Mouse (Mus musculus) heart, embryonic 15.5 days (tissue): Measurements from ENCODE around the gene Sec24c. TPM values are rescaled to one million over a fixed set of nuclear protein-coding genes. Genes with fewer than 3 reads are reported as not detected.

Source experiments
- ATAC-seq: fragments of 200-750 bp; cut with Nextera tagmentation; replicated peaks from 2 replicates; pipeline ENCODE4 v1.8.0; 2017; ENCODE audit warnings: low read depth, moderate TSS enrichment; ENCODE audit not compliant: insufficient number of reproducible peaks, insufficient read depth, low FRiP score
- H3K27ac ChIP-seq: fragments of 300-500 bp; sonication (generic); 2 replicates; pipeline ENCODE4 v1.5.1; 2015; ENCODE audit warnings: mild to moderate bottlenecking, inconsistent platforms
- H3K27me3 ChIP-seq: fragments of 300-500 bp; sonication (generic); 2 replicates; pipeline ENCODE4 v1.6.1; 2015; ENCODE audit warnings: inconsistent platforms
- H3K36me3 ChIP-seq: fragments of 300-500 bp; sonication (generic); 2 replicates; pipeline ENCODE4 v1.6.1; 2015; ENCODE audit warnings: mild to moderate bottlenecking, inconsistent platforms
- H3K4me1 ChIP-seq: fragments of 300-500 bp; sonication (generic); replicated peaks from 2 replicates; pipeline ENCODE4 v1.6.1; 2015; ENCODE audit warnings: inconsistent platforms
- H3K4me2 ChIP-seq: fragments of 300-500 bp; sonication (generic); 2 replicates; pipeline ENCODE4 v1.6.1; 2015; ENCODE audit warnings: inconsistent platforms, mild to moderate bottlenecking, moderate library complexity
- H3K4me3 ChIP-seq: fragments of 300-500 bp; sonication (generic); 2 replicates; pipeline ENCODE4 v1.5.1; 2015; ENCODE audit warnings: mild to moderate bottlenecking, inconsistent platforms
- H3K9ac ChIP-seq: fragments of 300-500 bp; sonication (generic); 2 replicates; pipeline ENCODE4 v1.6.1; 2015; ENCODE audit warnings: mild to moderate bottlenecking, inconsistent platforms
- H3K9me3 ChIP-seq: fragments of 300-500 bp; sonication (generic); replicated peaks from 2 replicates; pipeline ENCODE4 v1.6.1; 2016; ENCODE audit warnings: inconsistent platforms
- WGBS: fragments of 180-500 bp; shearing (Covaris S2); methylation state at CpG from one replicate; pipeline ENCODE4 v1.1.7; 2015; ENCODE audit warnings: mixed read lengths; 5-methylcytosine and 5-hydroxymethylcytosine counted together
- polyA plus RNA-seq: library from polyadenylated mRNA; unstranded; fragments of >200 nt; fragmentation: Nextera tagmentation; extraction: Ambion mirVana; gene quantifications from 2 replicates; pipeline ENCODE4 v1.2.1, GENCODE M21; 2015

The Sec24c gene
- polyA plus RNA-seq, 1 experiment from 2014 or later: 57.3 TPM

DNA sequence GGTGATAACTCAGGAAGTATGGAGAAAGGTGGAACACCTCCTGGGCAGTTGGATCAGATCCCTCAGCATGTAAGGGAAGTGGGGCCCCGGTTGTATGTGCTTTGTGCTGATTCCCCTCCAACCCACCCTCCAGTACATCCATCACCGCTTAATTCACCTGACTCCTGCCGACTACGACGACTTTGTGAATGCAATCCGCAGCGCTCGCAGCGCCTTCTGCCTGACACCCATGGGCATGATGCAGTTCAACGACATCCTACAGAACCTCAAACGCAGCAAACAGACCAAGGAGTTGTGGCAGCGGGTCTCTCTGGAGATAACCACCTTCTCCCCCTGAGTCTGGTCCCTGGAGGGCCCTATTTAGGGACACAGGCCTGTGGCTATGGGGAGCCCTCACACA lies 48.9 kb downstream of the Sec24c start:
- no peak overlapping the region for H3K27ac ChIP-seq
- H3K4me3 ChIP-seq: no peak overlapping the region
- WGBS: 88% methylated on average over 12 of the region's 12 CpGs
- peaks cover 83% of the 10 kb centered on the region for H3K36me3 ChIP-seq
- H3K27me3 ChIP-seq: no peaks in the 10 kb centered on the region
- no peaks in the 10 kb centered on the region for H3K9me3 ChIP-seq
- H3K9ac ChIP-seq: no peak overlapping the region
- H3K4me2 ChIP-seq: no peak overlapping the region
- no peak for ATAC-seq
- H3K4me1 ChIP-seq: peaks cover 12% of the 10 kb centered on the region

GRCm38 (mm10) chr14:20724043-20724442 lies 49.9 kb downstream of the Sec24c start:
- Histone ChIP-seq H3K9me3 (no peaks in the 10 kb centered on the region), H3K27me3 (no peaks in the 10 kb centered on the region), H3K4me3 (no peak overlapping the region), H3K4me2 (no peak overlapping the region), H3K4me1 (peaks cover 12% of the 10 kb centered on the region), H3K9ac (no peak overlapping the region), H3K27ac (no peak overlapping the region), H3K36me3 (peaks cover 84% of the 10 kb centered on the region)
- no peak for ATAC-seq
- WGBS: 21% methylated on average over 5 of the region's 5 CpGs

DNA sequence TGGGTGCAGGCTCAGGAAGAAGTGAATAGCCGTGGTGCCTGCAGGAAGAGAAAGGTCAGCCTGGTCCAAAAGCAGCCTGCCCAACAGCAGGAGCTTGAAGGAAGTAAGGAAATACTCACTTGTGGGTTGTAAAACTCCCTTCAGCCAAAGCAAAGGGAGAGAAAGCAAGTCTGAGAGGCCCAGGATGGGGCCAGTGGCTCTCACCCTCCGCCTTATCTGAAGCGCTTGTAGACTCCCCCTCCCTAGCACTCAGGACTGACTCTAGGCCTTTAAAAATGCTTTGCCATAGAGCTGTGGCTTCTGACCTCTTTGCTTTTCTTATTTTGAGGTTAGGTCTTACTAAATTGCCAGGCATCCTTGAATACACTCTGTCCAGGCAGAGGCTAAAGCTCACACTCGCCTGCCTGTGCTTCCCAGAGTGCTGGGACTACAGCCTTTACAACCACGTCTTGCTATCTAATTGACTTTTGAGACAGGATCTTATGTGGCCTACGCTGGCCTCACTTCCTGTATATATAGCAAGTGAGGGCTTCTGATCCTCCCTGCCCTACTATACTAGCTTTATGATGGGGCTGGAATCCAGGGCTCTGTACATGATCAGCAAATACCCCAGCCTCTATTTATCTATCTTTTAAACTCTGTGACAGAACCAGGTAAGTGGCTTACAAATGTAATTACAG lies 51.7 kb downstream of the Sec24c start:
- H3K9ac ChIP-seq: no peak overlapping the region
- peaks cover 12% of the 10 kb centered on the region for H3K4me1 ChIP-seq
- H3K36me3 ChIP-seq: peaks cover 80% of the 10 kb centered on the region
- H3K27me3 ChIP-seq: no peaks in the 10 kb centered on the region
- peak overlapping the region; percentile 62 for H3K27ac ChIP-seq
- 0 out of 2 replicates have a peak overlapping the region, but pooled peaks have one; percentile 6 for H3K4me2 ChIP-seq
- no peaks in the 10 kb centered on the region for H3K9me3 ChIP-seq
- no peak for ATAC-seq
- 31% methylated on average over 6 of the region's 6 CpGs for WGBS
- no peak overlapping the region for H3K4me3 ChIP-seq

DNA sequence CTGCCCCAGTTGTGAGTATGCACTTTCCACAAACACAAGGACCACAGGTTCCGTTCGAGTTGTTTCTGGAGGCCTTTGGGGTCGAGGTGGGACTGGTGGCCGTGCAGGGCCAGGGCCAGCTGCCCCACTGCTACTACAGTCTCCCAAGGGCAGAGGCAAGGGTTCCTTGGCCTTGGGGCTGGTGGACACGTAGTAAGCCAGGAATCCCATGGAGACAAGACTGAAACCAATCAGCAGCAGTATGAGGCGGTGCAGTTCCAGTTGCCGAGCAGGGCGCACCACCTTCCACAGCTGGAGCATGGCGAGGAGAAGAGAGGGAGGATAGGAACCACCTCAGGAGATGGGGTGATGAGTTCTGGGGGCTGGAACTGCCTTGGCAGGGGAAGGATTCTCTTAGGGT lies 55.8 kb downstream of the Sec24c start:
- 84% methylated on average over 9 of the region's 9 CpGs for WGBS

DNA sequence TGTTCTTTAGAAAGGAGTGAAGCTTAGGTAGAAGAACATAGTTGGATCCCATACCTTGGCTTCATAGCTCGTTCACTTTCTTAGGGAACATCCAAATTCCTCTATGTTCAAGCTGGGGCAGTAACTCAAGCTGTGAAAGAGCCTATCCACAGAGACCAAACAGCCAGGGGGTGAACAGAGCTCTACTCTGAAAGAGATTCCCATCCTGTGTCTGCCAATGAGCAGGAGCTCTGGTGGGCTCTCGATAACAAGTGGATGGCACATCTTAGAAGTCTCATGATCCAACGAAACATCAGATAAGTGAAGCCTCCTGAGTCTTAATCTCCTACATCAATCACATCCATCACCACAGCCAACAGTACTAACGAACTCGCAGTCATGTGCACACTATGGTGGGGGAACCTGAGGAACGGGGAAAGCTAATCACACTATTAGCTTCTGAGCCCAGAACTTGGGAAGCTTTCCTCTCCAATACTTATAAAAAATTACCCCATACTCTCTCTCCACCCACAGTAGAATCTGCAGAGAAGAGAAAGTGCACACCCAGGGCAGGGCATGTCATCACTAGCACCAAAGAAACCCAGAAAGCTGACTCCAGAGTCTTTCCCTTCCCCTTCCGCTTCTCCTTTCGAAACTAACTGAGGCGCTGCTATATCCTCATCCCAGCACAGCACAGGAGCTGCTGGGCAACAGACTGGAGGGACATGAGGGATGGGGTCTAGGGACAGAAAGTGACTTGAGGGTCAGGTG lies 56.9 kb downstream of the Sec24c start:
- H3K9me3 ChIP-seq: no peaks in the 10 kb centered on the region
- H3K4me3 ChIP-seq: no peak overlapping the region
- no peaks in the 10 kb centered on the region for H3K27me3 ChIP-seq
- no peak overlapping the region for H3K27ac ChIP-seq
- no peak for ATAC-seq
- no peak overlapping the region for H3K4me2 ChIP-seq
- H3K36me3 ChIP-seq: peaks cover 41% of the 10 kb centered on the region
- WGBS: 79% methylated on average over 9 of the region's 9 CpGs
- H3K9ac ChIP-seq: no peak overlapping the region
- peaks cover 25% of the 10 kb centered on the region for H3K4me1 ChIP-seq

More for the DNA sequence above, 55.8 kb downstream of the Sec24c start:
- Histone ChIP-seq H3K9ac (no peak overlapping the region), H3K36me3 (peaks cover 40% of the 10 kb centered on the region), H3K4me1 (peaks cover 24% of the 10 kb centered on the region), H3K4me2 (no peak overlapping the region), H3K27me3 (no peaks in the 10 kb centered on the region), H3K4me3 (no peak overlapping the region), H3K9me3 (no peaks in the 10 kb centered on the region), H3K27ac (no peak overlapping the region)
- ATAC-seq: no peak

DNA sequence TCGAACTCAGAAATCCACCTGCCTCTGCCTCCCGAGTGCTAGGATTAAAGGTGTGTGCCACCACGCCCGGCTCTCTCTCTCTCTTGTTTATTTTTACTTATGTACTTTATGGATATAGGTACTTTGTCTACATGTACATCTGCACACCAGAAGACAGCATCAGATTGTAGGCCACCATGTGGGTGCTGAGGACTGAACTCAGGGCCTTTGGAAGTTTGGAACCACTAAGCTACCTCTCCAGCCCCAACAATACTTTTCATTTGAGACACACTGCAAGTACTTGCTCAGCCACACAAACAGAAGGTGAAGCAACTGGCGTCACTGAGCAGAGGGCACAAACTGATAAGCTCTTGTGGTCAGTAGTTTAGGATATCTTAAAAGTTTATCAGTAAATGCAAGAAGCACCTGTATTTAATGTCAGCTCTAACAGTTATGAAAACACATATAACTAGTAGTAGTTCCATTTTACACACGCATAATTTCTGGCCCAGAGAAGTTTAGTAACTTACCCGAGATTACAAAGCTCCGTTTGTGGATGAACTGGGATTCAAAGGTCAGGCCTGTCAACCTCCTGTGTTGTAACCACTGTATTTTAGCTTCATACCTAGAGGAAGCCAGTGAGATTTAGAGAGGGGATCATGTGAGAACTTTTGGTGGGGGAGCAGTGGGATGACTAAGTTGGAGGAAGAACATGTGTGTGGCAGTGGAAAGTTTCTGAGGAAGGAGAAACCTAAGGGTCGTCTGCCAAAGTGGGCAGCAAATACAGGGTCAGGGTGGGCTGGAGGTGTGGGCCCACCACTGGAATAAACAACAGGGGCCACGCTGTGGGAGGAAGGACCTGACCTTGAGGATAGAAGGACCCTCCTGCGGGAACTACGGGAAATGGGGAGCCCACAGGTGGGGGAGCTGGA lies 59.2 kb downstream of the Sec24c start:
- H3K27me3 ChIP-seq: no peaks in the 10 kb centered on the region
- 40% methylated on average over 12 of the region's 12 CpGs for WGBS
- peak overlapping the region; percentile 85 for H3K4me2 ChIP-seq
- H3K36me3 ChIP-seq: peaks cover 41% of the 10 kb centered on the region
- no peak for ATAC-seq
- peak overlapping the region; percentile 82 for H3K9ac ChIP-seq
- H3K9me3 ChIP-seq: no peaks in the 10 kb centered on the region
- H3K27ac ChIP-seq: peak overlapping the region; percentile 93
- peaks cover 41% of the 10 kb centered on the region for H3K4me1 ChIP-seq
- peak overlapping the region; percentile 73 for H3K4me3 ChIP-seq

DNA sequence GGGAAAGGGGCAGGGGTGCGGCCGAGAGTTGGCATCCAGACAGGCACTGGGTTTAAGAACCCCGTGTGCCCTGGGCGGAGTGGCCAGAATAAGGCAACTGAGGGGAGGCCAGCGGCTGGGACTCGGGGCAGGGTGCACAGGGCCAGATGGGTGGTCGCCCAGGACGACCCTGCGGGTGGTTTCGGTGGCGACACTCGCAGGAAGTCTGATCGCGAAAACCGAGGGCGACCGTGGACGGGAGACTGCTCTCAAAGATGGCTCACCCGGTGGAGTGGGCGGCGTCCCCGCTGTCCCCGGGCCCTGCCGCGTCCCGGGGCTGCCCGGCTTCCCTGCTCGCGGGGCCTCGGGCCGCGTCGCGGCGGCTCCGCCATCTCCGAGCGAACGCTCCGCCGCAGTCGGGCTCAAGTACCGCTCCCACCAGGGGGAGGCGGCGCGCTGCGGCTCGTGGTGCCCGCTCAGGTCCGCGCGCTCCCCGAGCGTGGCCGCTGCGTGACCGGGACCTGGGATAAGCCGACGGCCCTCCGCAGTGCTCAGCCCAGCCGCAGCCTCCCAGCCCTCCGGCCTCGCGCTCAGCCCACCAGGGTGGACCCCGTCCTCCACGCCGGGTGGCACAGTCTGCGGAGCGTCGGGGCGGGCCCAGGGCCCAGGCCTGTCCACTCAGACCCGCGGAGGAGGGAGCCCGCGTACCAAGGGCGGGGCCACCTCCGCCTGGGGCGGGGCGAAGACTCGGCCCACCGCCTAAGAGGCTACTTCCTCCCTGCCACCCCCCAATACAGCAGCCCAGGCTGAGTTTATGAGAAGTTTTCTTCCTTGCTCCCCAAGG lies 60.1 kb downstream of the Sec24c start, which contains the start of gene Ndst2:
TSS of gene Ndst2 (minus strand) at position 611 of the 823 bp plus-strand sequence.
- under 1% methylated on average over 76 of the region's 81 CpGs for WGBS
- Histone ChIP-seq H3K4me2 (peak within 1 kb of the TSS; percentile 85), H3K9ac (peak within 1 kb of the TSS; percentile 82), H3K27me3 (no peaks in the 10 kb centered on the region), H3K36me3 (peaks cover 41% of the 10 kb centered on the region), H3K4me1 (peaks cover 41% of the 10 kb centered on the region), H3K27ac (peak within 1 kb of the TSS; percentile 93), H3K9me3 (no peaks in the 10 kb centered on the region), H3K4me3 (peak within 1 kb of the TSS; percentile 73)
- peak; percentile 97 for ATAC-seq

GRCm38 (mm10) chr14:20735052-20735451 lies 60.9 kb downstream of the Sec24c start:
- H3K4me1 ChIP-seq: peaks cover 41% of the 10 kb centered on the region
- H3K27me3 ChIP-seq: no peaks in the 10 kb centered on the region
- ATAC-seq: no peak
- H3K4me3 ChIP-seq: no peak overlapping the region
- no peaks in the 10 kb centered on the region for H3K9me3 ChIP-seq
- 0 out of 2 replicates have a peak overlapping the region, but pooled peaks have one; percentile 33 for H3K9ac ChIP-seq
- H3K36me3 ChIP-seq: peaks cover 40% of the 10 kb centered on the region
- H3K4me2 ChIP-seq: peak overlapping the region; percentile 85; the same call in 1 of the 2 replicates
- WGBS: 53% methylated on average over 2 of the region's 2 CpGs
- H3K27ac ChIP-seq: peak overlapping the region; percentile 93

GRCm38 (mm10) chr14:20735892-20736390 lies 61.8 kb downstream of the Sec24c start:
- WGBS: 75% methylated on average over 13 of the region's 13 CpGs
- H3K9me3 ChIP-seq: no peaks in the 10 kb centered on the region
- H3K27me3 ChIP-seq: no peaks in the 10 kb centered on the region
- peaks cover 43% of the 10 kb centered on the region for H3K36me3 ChIP-seq
- no peak overlapping the region for H3K4me3 ChIP-seq
- ATAC-seq: no peak
- H3K9ac ChIP-seq: no peak overlapping the region
- H3K27ac ChIP-seq: peak overlapping the region; percentile 93
- peaks cover 41% of the 10 kb centered on the region for H3K4me1 ChIP-seq
- H3K4me2 ChIP-seq: no peak overlapping the region

DNA sequence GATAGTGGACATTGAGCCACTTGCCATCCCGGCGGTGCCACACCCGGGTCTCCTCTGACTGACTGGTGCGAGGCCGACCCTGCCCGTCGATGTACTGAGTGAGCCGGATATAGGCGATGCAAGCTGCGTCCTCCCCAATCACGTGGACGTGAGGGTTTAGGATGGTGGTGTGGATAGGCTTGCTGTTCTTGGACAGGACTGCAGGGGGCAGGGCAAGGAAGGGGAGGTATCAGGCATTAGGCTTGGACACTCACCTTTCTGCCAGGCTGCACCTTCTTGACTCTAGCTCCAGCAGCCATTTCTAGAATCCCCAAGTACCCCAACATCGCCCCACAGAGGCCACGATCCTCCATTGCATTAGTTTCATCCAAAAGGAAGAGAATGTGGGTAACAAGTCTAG lies 63.2 kb downstream of the Sec24c start:
- no peak overlapping the region for H3K4me2 ChIP-seq
- no peak overlapping the region for H3K4me3 ChIP-seq
- ATAC-seq: no peak
- peaks cover 43% of the 10 kb centered on the region for H3K36me3 ChIP-seq
- no peak overlapping the region for H3K9ac ChIP-seq
- H3K9me3 ChIP-seq: no peaks in the 10 kb centered on the region
- peaks cover 35% of the 10 kb centered on the region for H3K4me1 ChIP-seq
- WGBS: 27% methylated on average over 14 of the region's 14 CpGs
- H3K27me3 ChIP-seq: no peaks in the 10 kb centered on the region
- H3K27ac ChIP-seq: peak overlapping the region; percentile 62
